Mouse (Mus musculus) kidney, postnatal 36 days (tissue): ENCODE data around the gene Glcci1.

Experiments
- DNase-seq, 2 experiments: peaks; one replicate each; pipeline ENCODE4 v3.0.0; 2021 to 2022; ENCODE audit warnings: mixed read lengths in 2 of 2

Gene Glcci1

DNA sequence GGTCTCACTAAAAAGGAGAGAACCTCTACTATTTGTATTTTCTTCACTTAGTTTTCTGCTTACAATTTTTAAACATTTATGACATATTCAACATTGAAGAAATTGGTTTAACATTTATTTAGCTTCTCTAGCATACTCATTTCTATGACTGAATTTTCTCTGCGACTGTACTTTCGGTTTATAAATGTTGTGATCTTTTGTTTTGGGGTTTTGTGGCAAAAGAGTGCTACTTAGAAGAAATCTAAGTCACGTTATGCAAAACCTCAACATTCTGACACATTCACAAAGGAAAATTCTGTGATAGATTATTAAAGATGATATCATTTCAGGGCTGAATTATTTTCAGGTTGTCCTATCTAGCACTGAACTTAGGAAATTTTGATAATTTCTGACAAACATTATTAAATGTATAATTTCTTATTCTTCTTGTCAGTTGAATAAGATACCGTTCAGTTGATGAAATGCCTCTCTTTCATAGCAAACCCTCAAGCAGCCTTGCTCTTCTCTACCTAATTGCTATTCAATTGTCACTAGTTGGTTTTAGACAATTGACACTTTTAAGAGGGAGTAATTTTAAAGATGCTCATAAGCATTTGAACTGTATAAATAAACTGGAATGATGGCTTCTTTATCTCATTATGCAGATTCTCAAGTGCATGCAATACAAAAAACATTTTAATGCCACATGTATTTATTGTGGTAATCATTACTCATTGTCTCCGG, 47.6 kb downstream of the Glcci1 start:
- DNase-seq = no peak

DNA sequence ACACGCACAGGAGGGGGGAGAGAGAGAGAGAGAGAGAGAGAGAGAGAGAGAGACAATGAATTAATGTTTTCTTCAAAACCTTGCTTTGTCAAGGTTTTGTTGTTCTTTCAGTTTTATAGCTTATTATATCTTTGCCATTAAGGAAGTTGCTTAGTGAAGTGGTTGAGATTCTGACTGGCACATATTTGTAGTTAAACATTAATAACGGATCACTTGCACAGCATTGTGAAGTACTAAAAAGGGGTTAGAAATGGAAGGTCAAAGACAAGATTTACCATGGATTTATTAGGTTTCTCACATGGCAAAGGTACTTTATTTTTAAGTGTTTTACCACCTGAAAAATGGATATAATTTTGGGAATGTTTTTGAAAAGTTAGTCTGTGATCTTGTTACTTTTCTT, 51.3 kb downstream of the Glcci1 start:
- DNase-seq = peak in 1 of 2 experiments; percentile 6

DNA sequence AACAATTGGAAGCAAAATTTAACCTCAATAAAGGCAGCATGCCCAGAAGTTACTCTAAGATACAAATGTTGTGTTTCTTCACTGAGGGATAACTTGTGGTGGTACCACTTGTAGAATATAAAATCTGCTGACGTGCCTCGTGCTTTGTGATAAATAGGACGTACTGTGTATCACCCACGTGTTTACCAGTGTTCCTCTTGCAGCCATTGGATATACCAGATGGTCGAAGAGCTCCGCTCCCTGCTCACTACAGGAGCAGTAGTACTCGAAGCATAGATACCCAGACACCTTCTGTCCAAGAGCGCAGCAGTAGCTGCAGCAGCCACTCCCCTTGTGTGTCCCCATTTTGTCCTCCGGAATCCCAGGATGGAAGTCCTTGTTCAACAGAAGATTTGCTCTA, 73.0 kb downstream of the Glcci1 start:
- no peak for DNase-seq

DNA sequence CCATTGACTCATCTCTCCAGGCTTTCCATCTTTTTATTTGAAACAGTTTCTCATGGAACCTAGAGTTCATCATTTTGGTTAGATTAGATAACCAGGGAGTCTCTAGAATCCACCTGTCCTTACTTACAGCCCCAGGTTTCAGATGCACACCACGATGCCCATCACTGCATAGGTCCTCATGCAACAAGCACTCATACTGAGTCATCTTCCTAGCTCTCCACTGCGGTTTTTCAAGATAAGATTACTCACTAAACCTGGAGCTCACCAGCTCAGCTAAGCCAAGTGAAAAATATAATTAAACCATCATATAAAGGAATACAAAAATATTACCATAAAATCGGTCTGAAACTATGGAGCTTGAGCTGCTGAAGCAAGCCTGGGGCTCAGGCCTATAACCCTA, 74.5 kb downstream of the Glcci1 start:
- no peak for DNase-seq

DNA sequence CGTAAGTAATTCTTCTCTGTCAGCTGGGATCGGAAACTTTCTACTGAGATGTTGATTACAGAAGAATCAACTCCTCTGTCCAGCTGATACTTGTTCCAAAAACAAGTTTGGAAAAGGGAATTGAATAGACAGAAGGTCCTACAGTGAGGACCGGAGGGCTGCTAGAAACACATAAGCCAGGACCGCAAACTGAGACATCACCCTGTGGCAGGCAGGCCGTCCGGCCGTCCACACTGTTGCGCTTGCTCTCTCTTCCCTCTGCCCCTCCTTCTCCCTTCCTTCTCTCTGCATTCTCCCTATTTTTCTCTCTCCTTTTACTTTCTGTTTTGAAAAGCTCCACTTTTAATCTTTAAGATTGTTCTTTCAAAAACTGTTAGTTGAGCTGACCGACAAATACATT, 82.3 kb downstream of the Glcci1 start:
- no peak for DNase-seq

DNA sequence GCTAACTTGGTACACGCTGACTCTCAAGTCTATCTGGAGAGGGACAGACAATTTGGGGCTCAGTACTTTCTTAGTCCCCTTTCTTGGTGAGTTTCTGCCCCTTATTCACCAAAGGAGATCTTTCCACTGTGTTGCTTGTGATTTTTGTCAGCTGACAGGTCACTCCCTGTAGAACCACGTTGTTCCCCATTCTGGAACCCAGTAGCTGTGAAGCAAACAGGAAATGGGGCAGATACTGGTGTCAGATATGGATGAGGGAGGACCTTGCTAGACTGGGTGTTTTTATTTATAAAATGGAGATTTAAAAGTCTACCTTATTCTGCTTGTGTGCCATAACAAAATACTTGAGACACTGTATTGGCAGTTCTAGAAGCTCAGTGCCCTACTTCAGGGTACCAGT, 108.0 kb downstream of the Glcci1 start:
- DNase-seq = no peak

DNA sequence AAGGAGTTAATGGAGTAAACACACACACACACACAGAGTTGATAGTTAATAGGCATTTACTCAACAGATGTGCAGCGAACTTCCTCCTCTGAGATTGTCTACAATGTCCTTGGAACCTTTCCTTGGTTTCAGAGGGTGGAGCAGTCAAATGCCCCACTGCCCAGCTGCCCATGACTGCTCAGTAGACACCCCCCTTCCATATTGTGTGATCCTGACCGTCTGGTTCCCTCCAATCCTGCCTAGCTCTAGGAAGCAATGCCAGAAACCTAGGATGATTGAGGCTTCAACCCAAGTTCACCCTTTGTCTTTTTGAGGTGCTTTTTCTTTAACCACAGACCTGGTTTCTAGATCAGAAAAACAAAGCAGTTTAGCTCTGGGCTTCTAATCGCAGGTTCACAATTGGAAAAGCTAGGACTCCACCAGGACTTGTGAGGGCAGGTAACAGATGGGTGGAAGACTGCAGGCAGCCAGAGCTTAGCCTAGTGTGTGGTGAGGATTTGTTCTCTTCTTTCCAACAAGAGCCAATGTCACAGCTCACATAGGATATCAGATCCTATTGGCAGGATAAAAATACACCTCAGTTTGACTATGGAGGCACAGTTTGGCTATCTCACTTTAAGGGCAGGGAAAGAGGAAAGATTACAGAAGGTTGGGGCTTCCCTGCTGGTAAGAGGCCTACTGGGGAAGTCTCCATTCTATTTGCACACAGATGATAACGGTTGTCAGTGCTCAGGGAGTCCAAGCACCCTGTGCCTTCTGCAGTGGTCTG, 110.4 kb downstream of the Glcci1 start:
- no peak for DNase-seq

DNA sequence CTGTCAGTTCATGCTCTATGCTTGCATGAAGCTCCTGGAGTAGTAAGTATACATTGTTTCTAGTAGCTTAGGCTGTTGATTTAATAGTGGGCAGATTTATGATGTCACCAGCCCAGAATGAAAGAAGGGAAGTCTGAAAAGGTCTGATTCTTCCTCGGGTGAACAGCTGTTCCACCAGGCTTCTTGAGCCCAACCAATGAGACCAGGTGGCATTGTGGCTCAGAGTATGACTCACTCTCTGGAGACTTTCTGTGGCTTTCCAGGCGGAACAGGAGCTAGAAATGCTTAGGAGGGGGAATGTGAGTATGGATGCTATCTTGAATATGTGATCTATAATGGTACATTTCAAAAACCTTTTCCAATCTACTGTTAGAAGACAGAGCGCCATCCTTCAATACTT, 113.6 kb downstream of the Glcci1 start:
- DNase-seq = no peak

DNA sequence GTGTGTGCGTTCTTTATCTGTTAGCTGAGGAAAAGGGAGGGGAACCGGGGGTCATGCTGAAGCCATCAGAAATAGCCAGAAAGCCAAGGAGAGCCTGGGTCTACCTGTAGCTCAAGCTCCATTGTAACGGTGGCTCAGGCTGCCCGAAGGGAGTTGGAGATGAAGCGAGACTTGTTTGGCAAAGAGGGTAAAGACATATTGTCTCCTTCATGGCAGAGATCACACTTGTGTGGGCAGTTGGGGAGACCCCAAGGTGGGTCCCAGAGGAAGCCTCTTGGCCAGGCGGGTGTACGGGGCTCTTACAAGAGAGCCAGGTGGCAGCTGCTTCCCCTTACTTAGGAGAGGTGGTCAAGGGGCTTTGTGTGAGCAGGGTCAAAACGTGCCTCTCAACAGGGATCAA, 118.8 kb downstream of the Glcci1 start:
- no peak for DNase-seq

DNA sequence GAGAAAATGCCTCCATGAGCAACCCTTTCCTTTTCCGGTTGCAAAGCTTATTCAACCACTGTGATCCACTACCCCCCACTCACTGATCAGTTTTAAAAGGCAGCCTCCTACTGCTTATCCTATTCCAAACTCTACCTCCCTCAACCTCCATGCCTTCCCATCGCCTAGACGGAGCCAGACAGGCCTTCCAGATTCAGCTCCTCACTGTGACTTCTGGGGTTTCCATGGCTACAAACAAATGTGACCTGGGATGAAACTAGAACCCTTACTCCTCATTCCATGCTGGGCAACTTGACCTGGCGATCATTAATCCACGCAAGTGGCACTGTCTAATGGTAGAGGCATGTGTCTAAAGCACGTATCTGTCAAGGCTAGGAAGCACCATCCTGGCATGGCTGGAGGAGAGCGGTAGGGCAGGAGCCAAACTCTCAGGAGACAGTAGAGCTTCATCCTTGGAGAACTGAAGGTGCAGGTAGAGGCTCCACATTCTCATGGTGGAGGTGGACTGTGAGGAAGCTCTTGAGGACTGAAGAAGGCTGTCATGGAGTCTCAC, 119.4 kb downstream of the Glcci1 start:
- no peak for DNase-seq

DNA sequence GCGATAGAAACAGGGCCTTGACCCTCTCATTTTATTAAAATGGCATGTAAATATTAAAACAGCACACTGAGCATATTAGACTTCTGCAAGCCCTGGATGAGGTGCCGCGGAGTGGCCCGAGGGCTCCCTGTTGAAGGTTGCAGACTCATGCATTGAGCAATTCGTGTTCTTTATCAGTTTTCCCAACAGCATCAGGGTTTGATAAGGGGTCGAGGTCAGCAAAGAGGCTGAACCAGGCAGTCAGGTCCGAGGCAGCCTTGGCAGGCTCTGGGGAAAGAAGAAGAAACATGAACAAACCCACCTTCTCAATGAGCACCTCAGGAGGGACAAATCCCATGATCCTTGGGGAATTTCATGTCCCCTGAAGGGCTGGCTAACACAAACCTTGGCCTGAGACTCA, 121.1 kb downstream of the Glcci1 start:
- no peak for DNase-seq

DNA sequence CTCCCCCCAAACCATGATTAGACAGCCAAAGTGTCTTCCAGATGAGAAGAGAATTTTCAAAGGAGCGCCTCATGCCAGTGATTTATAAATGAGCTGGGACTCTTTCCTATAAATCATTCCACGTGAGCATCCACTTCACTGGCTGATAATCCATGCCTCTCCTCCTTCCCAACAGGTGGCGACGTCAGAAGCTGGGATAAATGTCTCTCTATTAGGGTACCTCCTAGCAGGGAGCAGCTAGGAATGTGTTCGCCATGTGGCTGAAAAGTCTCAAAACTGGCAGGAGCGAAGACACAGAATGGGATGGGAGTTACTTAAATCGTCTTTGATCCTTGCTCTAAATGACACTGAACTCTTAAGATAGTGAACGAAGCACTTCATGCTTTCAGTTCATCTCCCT, 122.0 kb downstream of the Glcci1 start:
- no peak for DNase-seq

DNA sequence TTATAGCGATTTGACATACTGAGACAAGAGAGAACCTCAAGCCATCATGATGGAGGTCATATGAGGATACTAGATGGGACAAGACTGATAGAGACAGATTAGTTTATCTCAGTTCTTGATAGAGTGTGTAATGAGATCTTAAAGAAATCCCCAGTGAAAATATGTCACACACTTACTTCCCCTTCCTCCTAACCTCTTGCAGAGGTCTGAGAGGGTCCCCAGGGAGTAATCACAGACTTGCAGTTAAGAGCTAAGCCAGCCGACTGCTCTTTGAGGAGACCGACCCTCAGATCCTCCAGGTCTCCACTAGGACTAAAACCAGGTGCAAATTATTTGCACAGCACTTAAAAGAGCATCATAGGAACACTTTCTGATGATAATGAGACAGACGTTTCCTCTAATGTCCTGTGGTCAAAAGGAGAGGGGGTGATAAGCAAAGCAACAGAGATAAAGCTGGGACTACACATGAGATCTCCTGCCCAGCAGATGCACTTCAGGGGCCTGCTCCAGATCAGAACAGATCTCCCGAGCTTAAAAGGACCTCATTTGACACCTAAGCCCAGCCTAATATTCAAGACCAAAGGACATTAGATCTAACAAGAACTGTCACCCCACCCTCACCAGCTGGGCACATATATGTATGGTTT, 122.7 kb downstream of the Glcci1 start:
- no peak for DNase-seq

DNA sequence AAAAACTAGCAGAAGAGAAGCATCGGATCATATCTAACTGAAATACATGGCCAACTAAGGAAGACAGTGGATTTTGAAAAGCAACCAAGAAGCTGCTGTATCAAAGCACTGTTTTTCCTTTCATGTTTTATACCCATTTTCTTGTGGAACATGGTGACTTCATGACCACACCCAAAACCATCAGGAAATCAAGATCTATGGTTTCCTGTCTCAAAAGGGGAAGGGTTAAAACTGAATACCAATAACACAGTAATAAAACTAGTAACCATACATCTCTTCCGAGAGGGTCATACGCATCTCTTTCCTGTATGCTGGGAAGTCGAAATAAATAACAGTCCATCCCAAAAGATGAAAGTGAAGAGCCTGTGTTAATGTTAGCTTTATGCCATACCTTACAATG, 123.3 kb downstream of the Glcci1 start:
- no peak for DNase-seq

DNA sequence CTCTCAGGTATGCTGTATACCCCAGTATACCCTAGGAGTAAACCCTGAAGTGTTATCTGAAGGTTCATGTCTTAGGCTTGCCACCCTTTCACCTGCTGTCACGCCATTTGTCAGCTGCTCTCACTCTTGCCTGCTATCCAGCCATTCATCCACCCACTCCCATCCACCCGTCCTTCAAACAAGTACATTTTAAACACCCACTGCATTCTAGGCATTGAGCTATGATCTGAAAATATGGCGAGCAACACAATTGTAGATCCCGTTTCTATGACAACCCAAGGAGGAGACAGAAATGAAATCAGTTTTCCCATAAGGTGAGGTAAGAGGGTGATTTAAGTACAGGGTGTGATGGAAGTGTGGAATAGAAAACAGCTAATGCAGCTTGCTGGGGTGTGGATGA, 128.7 kb downstream of the Glcci1 start:
- no peak for DNase-seq

DNA sequence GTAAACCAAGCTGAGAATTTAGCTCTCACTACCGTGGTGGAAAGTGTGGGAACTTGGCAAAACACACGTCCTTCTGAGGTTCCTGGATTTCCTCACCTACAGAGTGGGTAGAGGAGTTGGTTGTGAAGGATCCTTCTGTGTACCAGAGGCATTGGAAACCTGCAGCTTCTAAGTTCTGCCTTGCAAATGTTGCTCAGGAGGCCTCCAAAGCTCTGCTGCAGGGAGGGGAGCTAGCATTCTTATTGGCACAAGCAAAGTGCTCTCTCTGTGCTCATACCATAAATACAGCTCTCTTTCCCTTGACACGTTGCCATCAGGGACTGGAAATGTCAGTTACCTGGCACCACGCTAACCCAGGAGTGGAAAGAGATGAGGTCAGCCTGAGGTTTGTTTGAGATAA, 129.5 kb downstream of the Glcci1 start:
- DNase-seq = no peak

DNA sequence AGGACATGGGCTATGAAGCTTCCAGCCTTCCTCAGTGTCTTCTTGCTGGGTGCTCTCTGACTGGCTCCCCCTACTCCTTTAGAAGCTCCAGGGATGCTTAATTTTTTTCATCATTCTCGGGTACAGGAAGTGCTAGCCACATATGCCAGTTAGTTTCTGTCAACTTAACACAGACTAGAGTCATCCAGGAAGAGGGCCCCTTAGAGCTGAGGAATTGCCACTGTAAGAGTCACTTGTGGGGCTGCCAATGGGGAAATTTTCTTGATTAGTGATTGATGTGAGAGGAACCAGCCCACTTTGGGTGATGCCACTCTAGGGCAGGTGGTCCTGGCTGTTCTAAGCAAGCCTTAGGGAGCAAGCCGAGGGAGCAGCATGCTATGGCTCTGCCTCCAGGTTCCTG, 130.1 kb downstream of the Glcci1 start:
- DNase-seq = no peak

DNA sequence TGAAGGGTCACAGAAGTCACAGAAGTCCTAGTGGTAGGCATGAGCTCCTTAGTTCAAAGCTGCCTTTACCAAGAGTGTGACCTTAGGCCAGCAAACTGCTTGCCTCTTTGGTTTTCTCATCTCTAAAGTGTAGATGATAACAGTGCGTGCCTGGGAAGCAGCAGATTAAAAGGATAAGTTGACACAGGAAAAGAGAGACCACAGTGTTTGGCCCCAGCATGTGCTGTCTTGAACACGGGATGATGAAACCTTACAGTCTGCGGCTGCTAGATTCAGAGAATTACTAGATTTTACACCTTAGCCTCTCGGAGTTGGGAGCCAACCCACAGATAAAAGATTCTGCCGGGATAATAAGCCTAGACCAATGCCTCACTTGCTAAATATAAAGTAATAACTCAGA, 131.5 kb downstream of the Glcci1 start:
- no peak for DNase-seq

DNA sequence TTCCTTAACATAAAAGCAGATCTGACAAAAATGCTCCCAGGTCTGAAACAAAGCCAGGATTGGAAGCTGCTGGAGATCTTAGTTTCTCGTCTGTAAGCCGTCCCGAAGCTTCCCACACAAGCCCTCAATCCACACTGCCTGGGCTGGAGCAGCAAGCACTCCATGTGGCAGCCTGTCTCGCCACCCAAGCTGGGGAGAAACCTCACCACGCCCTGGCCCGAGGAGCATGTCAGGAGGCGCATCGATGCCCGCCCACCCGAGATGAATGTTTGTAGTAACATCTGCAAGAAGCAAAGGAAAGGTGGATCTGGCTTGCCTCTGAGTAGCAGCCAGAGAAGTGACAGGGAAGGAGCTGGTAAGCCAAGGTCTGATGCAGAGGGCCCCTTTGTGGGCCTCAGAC, 135.3 kb downstream of the Glcci1 start:
- no peak for DNase-seq

DNA sequence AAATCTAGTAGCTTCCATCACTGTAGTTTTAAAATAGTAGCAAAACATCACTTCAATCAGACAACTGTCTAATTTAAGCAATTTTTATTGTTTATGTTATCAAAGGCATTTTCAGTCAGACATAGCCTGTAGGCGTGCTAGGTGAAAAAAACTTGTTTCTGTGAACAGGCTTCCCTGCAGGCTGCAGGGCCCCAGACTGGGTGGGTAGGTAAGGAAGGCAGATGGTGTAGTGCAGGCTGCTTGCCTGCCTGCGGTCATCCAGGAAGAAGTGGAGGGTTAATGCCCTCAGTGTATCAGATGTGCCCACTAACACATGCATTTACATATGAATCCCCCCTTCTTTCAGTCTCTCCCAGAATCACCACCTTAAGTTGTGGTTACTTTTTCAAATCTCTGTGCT, 136.3 kb downstream of the Glcci1 start:
- DNase-seq = no peak
